Mouse (Mus musculus) forebrain, postnatal 0 days (tissue): ENCODE measurements at regions not wholly inside any gene's neighbourhood (a gene's known extent, or its start where the extent isn't known, plus 50 kb on each side); places are given as distances from the start of the nearest gene placed in this dataset.

ENCODE experiments used
- ATAC-seq: fragments of 200-750 bp; cut with Nextera tagmentation; 2 replicates; pipeline ENCODE4 v1.8.0; 2017; ENCODE audit warnings: mild to moderate bottlenecking, moderate library complexity
- DNase-seq: peaks from one replicate; pipeline ENCODE4 v3.0.0-alpha.2; 2015
- H3K27ac ChIP-seq: fragments of 300-500 bp; sonication (generic); 2 replicates; pipeline ENCODE4 v1.5.1; 2014; ENCODE audit warnings: low read depth, mild to moderate bottlenecking, antibody characterized with exemption, low read length, moderate library complexity, mixed read lengths
- H3K27me3 ChIP-seq: fragments of 300-500 bp; sonication (generic); 2 replicates; pipeline ENCODE4 v1.6.1; 2014; ENCODE audit warnings: mild to moderate bottlenecking, low read length, mixed read lengths; ENCODE audit not compliant: insufficient read depth
- H3K36me3 ChIP-seq: fragments of 300-500 bp; sonication (generic); 2 replicates; pipeline ENCODE4 v1.6.1; 2014; ENCODE audit warnings: mild to moderate bottlenecking, moderate library complexity; ENCODE audit not compliant: insufficient read depth
- H3K4me1 ChIP-seq: fragments of 300-500 bp; sonication (generic); 2 replicates; pipeline ENCODE4 v1.6.1; 2014; ENCODE audit warnings: antibody characterized with exemption; ENCODE audit not compliant: insufficient read depth
- H3K4me2 ChIP-seq: fragments of 300-500 bp; sonication (generic); 2 replicates; pipeline ENCODE4 v1.6.1; 2014; ENCODE audit warnings: low read depth, mild to moderate bottlenecking, moderate library complexity
- H3K4me3 ChIP-seq: fragments of 300-500 bp; sonication (generic); 2 replicates; pipeline ENCODE4 v1.5.1; 2014; ENCODE audit warnings: low read depth, low read length, mixed read lengths
- H3K9ac ChIP-seq: fragments of 300-500 bp; sonication (generic); 2 replicates; pipeline ENCODE4 v1.6.1; 2014; ENCODE audit warnings: mild to moderate bottlenecking
- H3K9me3 ChIP-seq: fragments of 300-500 bp; sonication (generic); 2 replicates; pipeline ENCODE4 v1.6.1; 2016; ENCODE audit warnings: low read length
- CTCF ChIP-seq: sonication (generic); IDR thresholded peaks from 2 replicates; pipeline ENCODE4 v1.5.1; 2016; ENCODE audit warnings: antibody characterized with exemption, control low read depth, low read depth
- WGBS: fragments of 180-500 bp; shearing (Covaris S2); extraction: QIAGEN DNeasy Blood & Tissue Kit; methylation state at CpG from one replicate; pipeline ENCODE4 v1.1.7; 2014; 5-methylcytosine and 5-hydroxymethylcytosine counted together

GRCm38 (mm10) chr12:65325347-65325746, 100.0 kb downstream of the Wdr20rt start:
- WGBS = 67% methylated on average over 1 of the region's 1 CpGs
- DNase-seq (no peak), ATAC-seq (no peak)
- Histone ChIP-seq H3K9me3 (no peaks in the 10 kb centered on the region), H3K4me2 (no peak overlapping the region), H3K27me3 (no peaks in the 10 kb centered on the region), H3K9ac (no peak overlapping the region), H3K36me3 (no peaks in the 10 kb centered on the region), H3K4me3 (no peak overlapping the region), H3K4me1 (no peaks in the 10 kb centered on the region), H3K27ac (no peak overlapping the region)
- TF ChIP-seq CTCF = no peak

GRCm38 (mm10) chr12:65328532-65328931, 103.2 kb downstream of the Wdr20rt start:
- WGBS = 67% methylated on average over 5 of the region's 5 CpGs
- Histone ChIP-seq H3K36me3 (no peaks in the 10 kb centered on the region), H3K4me2 (no peak overlapping the region), H3K9me3 (no peaks in the 10 kb centered on the region), H3K9ac (no peak overlapping the region), H3K27me3 (no peaks in the 10 kb centered on the region), H3K27ac (no peak overlapping the region), H3K4me3 (no peak overlapping the region), H3K4me1 (no peaks in the 10 kb centered on the region)
- TF ChIP-seq CTCF = no peak
- ATAC-seq (no peak), DNase-seq (no peak)

DNA sequence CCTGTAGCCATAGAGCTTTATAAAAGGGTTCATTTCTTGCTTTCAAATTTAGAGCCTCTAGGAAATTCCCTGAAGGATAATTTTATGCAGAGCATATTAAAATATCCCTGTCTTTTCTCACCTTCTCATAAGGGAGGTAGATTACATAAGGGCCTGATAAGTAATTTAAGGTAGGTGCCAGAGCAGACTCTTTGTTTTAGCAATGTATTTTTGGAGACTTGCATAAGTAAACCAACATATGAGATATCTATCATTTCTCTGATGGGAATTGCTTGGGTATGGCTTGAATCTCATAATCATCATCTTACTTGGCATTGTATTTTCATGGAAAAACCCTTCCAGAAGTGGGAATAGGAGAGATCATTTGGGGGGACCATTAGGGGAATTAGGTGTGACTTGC, 104.4 kb downstream of the Wdr20rt start:
- no peak for ATAC-seq
- H3K4me1 ChIP-seq = no peaks in the 10 kb centered on the region

GRCm38 (mm10) chr12:65340009-65340408, 114.7 kb downstream of the Wdr20rt start:
- Histone ChIP-seq H3K4me3 (no peak overlapping the region), H3K9me3 (no peaks in the 10 kb centered on the region), H3K27me3 (no peaks in the 10 kb centered on the region), H3K9ac (no peak overlapping the region), H3K4me1 (no peaks in the 10 kb centered on the region), H3K27ac (no peak overlapping the region), H3K36me3 (no peaks in the 10 kb centered on the region), H3K4me2 (no peak overlapping the region)
- DNase-seq (no peak), ATAC-seq (no peak)
- WGBS = 50% methylated on average over 2 of the region's 2 CpGs
- no peak for TF ChIP-seq CTCF

More for the DNA sequence above, 104.4 kb downstream of the Wdr20rt start:
- H3K9ac ChIP-seq = no peak overlapping the region
- no peak for TF ChIP-seq CTCF
- no peak overlapping the region for H3K4me2 ChIP-seq
- no peak for DNase-seq
- no peaks in the 10 kb centered on the region for H3K27me3 ChIP-seq
- H3K27ac ChIP-seq = no peak overlapping the region
- no peaks in the 10 kb centered on the region for H3K9me3 ChIP-seq
- no peaks in the 10 kb centered on the region for H3K36me3 ChIP-seq
- H3K4me3 ChIP-seq = no peak overlapping the region

DNA sequence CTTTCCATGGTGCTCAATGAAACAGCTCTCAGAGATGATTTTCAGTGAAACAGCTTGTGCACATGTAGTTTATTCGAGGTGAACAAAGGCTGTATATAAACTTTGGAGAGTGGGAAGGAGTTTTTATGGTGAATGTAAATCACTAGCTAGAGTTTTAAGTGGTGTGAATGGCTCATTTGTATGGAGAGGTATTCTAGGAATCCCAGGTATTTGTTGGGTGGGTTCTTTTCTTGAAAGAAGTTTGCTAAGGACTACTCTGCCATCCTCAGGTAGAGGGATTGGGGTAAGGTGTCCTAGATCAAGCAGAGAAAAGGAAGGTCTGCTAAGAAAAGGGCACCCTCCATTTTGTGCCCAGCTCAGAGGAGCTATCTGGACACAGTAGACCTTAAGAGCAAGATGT, 121.9 kb downstream of the Wdr20rt start:
- Histone ChIP-seq H3K4me3 (no peak overlapping the region), H3K9me3 (no peaks in the 10 kb centered on the region), H3K27me3 (no peaks in the 10 kb centered on the region), H3K9ac (no peak overlapping the region), H3K27ac (no peak overlapping the region), H3K4me1 (no peaks in the 10 kb centered on the region), H3K36me3 (no peaks in the 10 kb centered on the region), H3K4me2 (no peak overlapping the region)
- ATAC-seq (no peak), DNase-seq (no peak)
- TF ChIP-seq CTCF = no peak
- 52% methylated on average over 1 of the region's 1 CpGs for WGBS

GRCm38 (mm10) chr12:65349535-65349934, 124.2 kb downstream of the Wdr20rt start:
- no peak overlapping the region for H3K27ac ChIP-seq
- H3K4me1 ChIP-seq = no peaks in the 10 kb centered on the region
- no peaks in the 10 kb centered on the region for H3K9me3 ChIP-seq
- no peaks in the 10 kb centered on the region for H3K36me3 ChIP-seq
- no peak overlapping the region for H3K4me2 ChIP-seq
- no peak for TF ChIP-seq CTCF
- DNase-seq (no peak), ATAC-seq (no peak)
- WGBS = 62% methylated on average over 4 of the region's 4 CpGs
- no peaks in the 10 kb centered on the region for H3K27me3 ChIP-seq
- H3K4me3 ChIP-seq = no peak overlapping the region
- no peak overlapping the region for H3K9ac ChIP-seq

DNA sequence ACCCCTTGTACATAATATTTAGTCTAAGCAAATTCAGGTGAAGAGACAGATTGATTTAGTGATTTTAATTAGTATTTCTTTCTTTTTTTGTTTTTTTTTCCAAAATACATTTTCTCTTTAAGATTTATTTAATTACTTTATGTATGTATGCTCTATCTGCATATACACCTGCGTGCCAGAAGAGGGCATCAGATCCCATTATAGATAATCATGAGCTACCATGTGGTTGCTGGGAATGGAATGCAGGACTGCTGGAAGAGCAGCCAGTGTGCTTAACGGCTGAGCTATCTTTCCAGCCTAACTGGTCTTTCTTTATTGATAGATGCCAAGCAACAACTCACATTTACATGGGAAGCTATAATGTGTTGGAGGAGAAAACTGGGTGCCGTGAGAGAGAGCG, 138.9 kb downstream of the Wdr20rt start:
- Histone ChIP-seq H3K4me2 (no peak overlapping the region), H3K4me3 (no peak overlapping the region), H3K4me1 (no peaks in the 10 kb centered on the region), H3K9ac (no peak overlapping the region), H3K27me3 (no peaks in the 10 kb centered on the region), H3K27ac (no peak overlapping the region), H3K9me3 (no peaks in the 10 kb centered on the region), H3K36me3 (no peaks in the 10 kb centered on the region)
- TF ChIP-seq CTCF = no peak; the same call in 1 of the 2 replicates
- no peak for DNase-seq
- ATAC-seq = no peak
- WGBS = 63% methylated on average over 4 of the region's 4 CpGs

GRCm38 (mm10) chr12:65367334-65367733, 142.0 kb downstream of the Wdr20rt start:
- TF ChIP-seq CTCF = no peak

More at GRCm38 (mm10) chr12:65367334-65367733, 142.0 kb downstream of the Wdr20rt start:
- H3K27me3 ChIP-seq = no peaks in the 10 kb centered on the region
- H3K4me1 ChIP-seq = no peaks in the 10 kb centered on the region
- DNase-seq (no peak), ATAC-seq (no peak)
- H3K9me3 ChIP-seq = no peaks in the 10 kb centered on the region
- no peaks in the 10 kb centered on the region for H3K36me3 ChIP-seq
- no peak overlapping the region for H3K4me3 ChIP-seq
- H3K9ac ChIP-seq = no peak overlapping the region
- H3K27ac ChIP-seq = no peak overlapping the region
- WGBS = 41% methylated on average over 4 of the region's 4 CpGs
- no peak overlapping the region for H3K4me2 ChIP-seq
